8 mouse cellular contexts compared by ENCODE assay signal in the genomic region with DNA sequence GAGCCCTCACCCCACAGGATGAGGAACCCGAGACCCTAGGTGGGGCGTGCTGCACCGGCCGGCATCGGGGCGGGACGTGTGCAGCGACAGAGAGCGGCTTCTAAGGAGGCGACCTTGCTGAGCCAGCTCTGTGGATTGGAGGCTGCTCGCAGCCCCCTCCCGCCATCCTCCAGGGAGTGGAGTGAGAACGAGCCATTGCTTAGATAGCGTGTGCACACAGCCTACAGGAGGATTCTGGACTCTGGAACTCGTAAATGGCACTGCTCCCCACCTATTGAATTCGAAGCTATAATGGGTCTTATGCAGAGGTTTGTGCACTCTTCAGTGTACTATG. TPM values are rescaled to one million over a fixed set of nuclear protein-coding genes. Genes with fewer than 3 reads are reported as not detected.
DNase-seq lines count a peak whose midpoint lies in the region; ATAC-seq and TF ChIP-seq lines count a peak whose summit lies in the region.

A gene (minus strand): TSS at position 205 of the 334 bp plus-strand sequence.

- H3K27me3 ChIP-seq in thymus, adult 2 months (ENCODE audit: control insufficient read depth, insufficient read depth, low read length) = no peaks in the 10 kb centered on the region
- no peaks in the 10 kb centered on the region for H3K27me3 ChIP-seq in neural tube, embryonic 13.5 days

- 3% methylated on average over 16 of the region's 16 CpGs for WGBS in thymus, adult 2 months
- WGBS in neural tube, embryonic 13.5 days = 2% methylated on average over 16 of the region's 16 CpGs

- H3K9me3 ChIP-seq in neural tube, embryonic 13.5 days = no peaks in the 10 kb centered on the region

- intact Hi-C loops in left cerebral cortex, postnatal 10 days (cut with DNase I) = no loop called here

- H3K27ac ChIP-seq in thymus, adult 2 months (ENCODE audit: control insufficient read depth, insufficient read depth, low read length) = no peak within 1 kb of the TSS
- H3K27ac ChIP-seq in neural tube, embryonic 13.5 days (replicated peaks) = peak within 1 kb of the TSS; percentile 98

- no peak for TF ChIP-seq CTCF in thymus, adult 2 months (IDR thresholded peaks at IDR 0.05; ENCODE audit: borderline replicate concordance, control insufficient read depth, extremely low read depth, insufficient read depth, low read length, poor library complexity)

- H3K4me1 ChIP-seq in thymus, adult 2 months (replicated peaks; ENCODE audit: control insufficient read depth, insufficient read depth, low read length) = peaks cover 5% of the 10 kb centered on the region
- H3K4me1 ChIP-seq in neural tube, embryonic 13.5 days (replicated peaks) = peaks cover 24% of the 10 kb centered on the region

- TF ChIP-seq POLR2A in thymus, adult 2 months (IDR thresholded peaks at IDR 0.05; ENCODE audit: control insufficient read depth, extremely low read depth, insufficient read depth, low read length, poor library complexity) = no peak

- ATAC-seq in neural tube, embryonic 13.5 days (ENCODE audit: low read depth) = no peak; the same call in 1 of the 2 replicates
- no peak for ATAC-seq in activated CD4-positive, CD25-positive, alpha-beta regulatory T cell, adult 4 months

- DNase-seq in frontal cortex, adult 2 months (ENCODE audit: extremely low spot score in 1 of 2, low spot score in 1 of 2) = no peak
- DNase-seq in frontal cortex, postnatal 36 days (ENCODE audit: low spot score in 2 of 2) = no peak
- DNase-seq in thymus, adult 2 months = no peak
- no peak for DNase-seq in thymus, postnatal 14 days
- DNase-seq in left cerebral cortex, postnatal 10 days (ENCODE audit: extremely low spot score in 1 of 2, low spot score in 2 of 2) = no peak
- DNase-seq in kidney, adult 9 months = no peak

- H3K4me3 ChIP-seq in thymus, adult 2 months (ENCODE audit: control insufficient read depth, insufficient read depth, low read length) = peak within 1 kb of the TSS; percentile 74
- peak within 1 kb of the TSS; percentile 71 for H3K4me3 ChIP-seq in neural tube, embryonic 13.5 days

- no peaks in the 10 kb centered on the region for H3K36me3 ChIP-seq in thymus, adult 2 months (ENCODE audit: control insufficient read depth, insufficient read depth, low read length)
- H3K36me3 ChIP-seq in neural tube, embryonic 13.5 days = peaks cover 15% of the 10 kb centered on the region

- peak within 1 kb of the TSS; percentile 86 for H3K9ac ChIP-seq in neural tube, embryonic 13.5 days

- H3K4me2 ChIP-seq in neural tube, embryonic 13.5 days = peak within 1 kb of the TSS; percentile 67

RNA-seq across cellular contexts. Expression of the gene that starts here (rescaled TPM):
- 38.1 and 38.2 TPM in 2 replicates for polyA plus RNA-seq in frontal cortex, adult 2 months (2012; rRNA removed)
- 5.6 and 6.3 TPM in 2 replicates for polyA plus RNA-seq in thymus, adult 2 months (2012; rRNA removed)
- 10 to 100 TPM; 45.2 to 51.4 TPM for total RNA-seq in left cerebral cortex, postnatal 10 days (2021)
- 32.0 and 39.8 TPM in 2 replicates for polyA plus RNA-seq in neural tube, embryonic 13.5 days (2015; fragmentation: Nextera tagmentation; extraction: Ambion mirVana)
- polyA plus RNA-seq in activated CD4-positive, CD25-positive, alpha-beta regulatory T cell, adult 4 months (2017; shearing (Covaris generic)) = 1 to 10 TPM; 2.9 to 4.3 TPM
